In genomic region chr12:83301616-83302319, GRCm38 (mm10) we compare ENCODE assay signal across 9 mouse cellular contexts.
DNase-seq lines count a peak whose midpoint lies in the region; ATAC-seq and TF ChIP-seq lines count a peak whose summit lies in the region.
"Had no signal": no experiment of that assay in that cellular context is flagged by ENCODE, and none has a peak within 500 bp of the region (broad histone marks: within the 10 kb centered on the region; RNA-seq: fewer than 3 reads in every experiment).

No protein-coding gene starts in this region.

- H3K9ac ChIP-seq in heart, postnatal 0 days (replicated peaks; ENCODE audit: low read depth, low read length) = no peak overlapping the region
- H3K9ac ChIP-seq: lung, embryonic 15.5 days had no signal

- TF ChIP-seq CTCF in heart, postnatal 0 days (IDR thresholded peaks at IDR 0.05; ENCODE audit: low read depth) = no peak

- no peaks in the 10 kb centered on the region for H3K9me3 ChIP-seq in heart, postnatal 0 days (replicated peaks; ENCODE audit: control insufficient read depth, low read length)
- no peaks in the 10 kb centered on the region for H3K9me3 ChIP-seq in limb, embryonic 10.5 days (replicated peaks)
- H3K9me3 ChIP-seq: lung, embryonic 15.5 days had no signal

- peak; percentile 90 for DNase-seq in adrenal gland, adult 2 months
- peak; percentile 67 to 69 for DNase-seq in cerebellum, postnatal 14 days
- DNase-seq in heart, postnatal 0 days (ENCODE audit: low spot score) = no peak
- DNase-seq in limb, embryonic 10.5 days (ENCODE audit: low spot score) = no peak
- DNase-seq in layer of hippocampus, adult 11-12 months (ENCODE audit: low spot score) = no peak
- DNase-seq in frontal cortex, adult 2 months (ENCODE audit: extremely low spot score in 1 of 2, low spot score in 1 of 2) = no peak
- no peak for DNase-seq in left cerebral cortex, postnatal 25 days (ENCODE audit: low spot score in 2 of 2)

- no peak overlapping the region for H3K4me3 ChIP-seq in heart, postnatal 0 days (ENCODE audit: low read depth, low read length)
- no peak overlapping the region for H3K4me3 ChIP-seq in limb, embryonic 10.5 days
- H3K4me3 ChIP-seq: lung, embryonic 15.5 days had no signal

- peaks cover 25% of the 10 kb centered on the region for H3K4me1 ChIP-seq in heart, postnatal 0 days (ENCODE audit: control insufficient read depth, insufficient read depth)
- peaks cover 12% of the 10 kb centered on the region for H3K4me1 ChIP-seq in limb, embryonic 10.5 days
- H3K4me1 ChIP-seq: lung, embryonic 15.5 days had no signal

- H3K36me3 ChIP-seq in heart, postnatal 0 days (replicated peaks; ENCODE audit: control insufficient read depth, insufficient read depth, low read length) = no peaks in the 10 kb centered on the region; the same call in 1 of the 2 replicates
- H3K36me3 ChIP-seq in limb, embryonic 10.5 days = no peaks in the 10 kb centered on the region
- H3K36me3 ChIP-seq: lung, embryonic 15.5 days had no signal

- H3K27ac ChIP-seq in heart, postnatal 0 days (ENCODE audit: low read depth) = 0 out of 2 replicates have a peak overlapping the region, but pooled peaks have one; percentile 72
- peak overlapping the region; percentile 10; the same call in 1 of the 2 replicates for H3K27ac ChIP-seq in limb, embryonic 10.5 days
- H3K27ac ChIP-seq: lung, embryonic 15.5 days had no signal

- TF ChIP-seq EP300 in heart, postnatal 0 days (IDR thresholded peaks at IDR 0.05; ENCODE audit: low read depth) = no peak

- 0 out of 2 replicates have a peak overlapping the region, but pooled peaks have one; percentile 50 for H3K4me2 ChIP-seq in heart, postnatal 0 days (ENCODE audit: low read depth, low read length)
- H3K4me2 ChIP-seq: lung, embryonic 15.5 days had no signal

- intact Hi-C loops in left cerebral cortex, postnatal 25 days (cut with DNase I) = no loop called here

- ATAC-seq in heart, postnatal 0 days (ENCODE audit: insufficient read depth, low read depth) = no peak; the same call in 1 of the 2 replicates
- no peak for ATAC-seq in megakaryocyte-erythroid progenitor cell, adult 5-6 weeks (replicated peaks; ENCODE audit: low FRiP score, low TSS enrichment, poor library complexity, severe bottlenecking)

- no peaks in the 10 kb centered on the region for H3K27me3 ChIP-seq in heart, postnatal 0 days (ENCODE audit: control insufficient read depth, insufficient read depth, low read length)
- H3K27me3 ChIP-seq in limb, embryonic 10.5 days (ENCODE audit: low read depth, poor library complexity, severe bottlenecking) = no peaks in the 10 kb centered on the region
- H3K27me3 ChIP-seq: lung, embryonic 15.5 days had no signal

- 59% methylated on average over 18 of the region's 18 CpGs for WGBS in heart, postnatal 0 days
- WGBS in limb, embryonic 10.5 days = 79% methylated on average over 18 of the region's 18 CpGs

Comparison
In these comparisons a context has a peak if more than half of its experiments do, and no peak if none do; other contexts are left out.
1. DNase-seq: peak in adrenal gland, adult 2 months (single experiment) and cerebellum, postnatal 14 days (2 of 2); none in heart, postnatal 0 days (single experiment), limb, embryonic 10.5 days (single experiment), layer of hippocampus, adult 11-12 months (single experiment), frontal cortex, adult 2 months (0 of 2) and left cerebral cortex, postnatal 25 days (0 of 2).